Mouse (Mus musculus) testis, adult 2 months (tissue): Measurements from ENCODE around the gene Nox4.

ENCODE experiments used
- CTCF ChIP-seq: fragments of 200-500 bp; IDR thresholded peaks from 2 replicates; pipeline ENCODE4 v1.5.1; 2012; ENCODE audit warnings: low read depth, mild to moderate bottlenecking, inconsistent platforms, low read length, moderate library complexity; ENCODE audit not compliant: control insufficient read depth, insufficient read depth, insufficient replicate concordance
- POLR2A ChIP-seq: fragments of 200-500 bp; IDR thresholded peaks from 2 replicates; pipeline ENCODE4 v1.6.1; 2012; ENCODE audit warnings: low read depth, mild to moderate bottlenecking, inconsistent platforms, low read length, moderate library complexity; ENCODE audit not compliant: control insufficient read depth

DNA sequence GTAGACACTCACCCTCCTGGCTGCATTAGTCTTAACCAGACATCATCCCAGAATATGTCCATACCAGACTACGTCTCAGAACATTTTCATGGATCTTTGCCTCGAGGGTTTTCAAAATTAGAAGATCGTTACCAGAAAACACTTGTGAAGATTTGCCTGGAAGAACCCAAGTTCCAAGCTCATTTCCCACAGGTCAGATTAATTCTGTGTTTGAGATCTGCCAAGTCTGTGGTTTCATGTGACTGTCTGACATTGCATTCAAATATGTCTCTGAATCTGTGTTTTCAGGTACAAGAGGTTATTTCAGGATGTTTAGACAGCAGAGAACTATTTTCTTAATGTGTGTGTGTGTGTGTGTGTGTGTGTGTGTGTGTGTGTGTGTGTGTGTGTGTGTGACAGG, 75.7 kb downstream of the Nox4 start:
- TF ChIP-seq CTCF: no peak
- no peak for TF ChIP-seq POLR2A
